Mouse (Mus musculus) kidney, postnatal 0 days (tissue): Measurements from ENCODE around the gene Olfr726. TPM values are rescaled to one million over a fixed set of nuclear protein-coding genes. Genes with fewer than 3 reads are reported as not detected.

Experiments used
- ATAC-seq: fragments of 200-750 bp; cut with Nextera tagmentation; replicated peaks from 2 replicates; pipeline ENCODE4 v1.8.0; 2017; ENCODE audit warnings: low read depth, moderate number of reproducible peaks, moderate TSS enrichment, moderate library complexity; ENCODE audit not compliant: low FRiP score
- DNase-seq: peaks from one replicate; pipeline ENCODE4 v3.0.0-alpha.2; 2016; ENCODE audit warnings: low spot score
- H3K27ac ChIP-seq: fragments of 300-500 bp; sonication (generic); 2 replicates; pipeline ENCODE4 v1.5.1; 2014; ENCODE audit warnings: mild to moderate bottlenecking
- H3K27me3 ChIP-seq: fragments of 300-500 bp; sonication (generic); 2 replicates; pipeline ENCODE4 v1.6.1; 2014; ENCODE audit warnings: low read length, mixed read lengths; ENCODE audit not compliant: insufficient read depth
- H3K36me3 ChIP-seq: fragments of 300-500 bp; sonication (generic); 2 replicates; pipeline ENCODE4 v1.6.1; 2014; ENCODE audit warnings: low read length, mixed read lengths; ENCODE audit not compliant: insufficient read depth
- H3K4me1 ChIP-seq: fragments of 300-500 bp; sonication (generic); replicated peaks from 2 replicates; pipeline ENCODE4 v1.6.1; 2014; ENCODE audit warnings: antibody characterized with exemption, low read length, mixed read lengths; ENCODE audit not compliant: insufficient read depth
- H3K4me2 ChIP-seq: fragments of 300-500 bp; sonication (generic); 2 replicates; pipeline ENCODE4 v1.6.1; 2014; ENCODE audit warnings: mild to moderate bottlenecking, low read length, moderate library complexity, mixed read lengths
- H3K4me3 ChIP-seq: fragments of 300-500 bp; sonication (generic); replicated peaks from 2 replicates; pipeline ENCODE4 v1.5.1; 2014; ENCODE audit warnings: low read depth, low read length
- H3K9ac ChIP-seq: fragments of 300-500 bp; sonication (generic); 2 replicates; pipeline ENCODE4 v1.6.1; 2014; ENCODE audit warnings: low read depth, low read length
- H3K9me3 ChIP-seq: fragments of 300-500 bp; sonication (generic); replicated peaks from 2 replicates; pipeline ENCODE4 v1.6.1; 2016; ENCODE audit warnings: low read length, inconsistent platforms, mixed read lengths
- CTCF ChIP-seq: IDR thresholded peaks from 2 replicates; pipeline ENCODE4 v1.5.1; 2016; ENCODE audit warnings: antibody characterized with exemption, low read depth, mild to moderate bottlenecking, moderate library complexity
- WGBS: fragments of 180-500 bp; shearing (Covaris S2); extraction: QIAGEN DNeasy Blood & Tissue Kit; methylation state at CpG from one replicate; pipeline ENCODE4 v1.1.7; 2014; 5-methylcytosine and 5-hydroxymethylcytosine counted together
- polyA plus RNA-seq: library from polyadenylated mRNA; unstranded; fragments of >200 nt; fragmentation: Nextera tagmentation; extraction: Ambion mirVana; gene quantifications from 2 replicates; pipeline ENCODE4 v1.2.1, GENCODE M21; 2015

Olfr726 gene
- polyA plus RNA-seq: not detected in 2 replicates

GRCm38 (mm10) chr14:50090853-50091252 lies at the start of gene Olfr726:
Gene Olfr726, minus strand, starts transcription at chr14:50090953.
- TF ChIP-seq CTCF: no peak
- no peak for ATAC-seq
- Histone ChIP-seq H3K9ac (no peak within 1 kb of the TSS), H3K27me3 (no peaks in the 10 kb centered on the region), H3K4me2 (no peak within 1 kb of the TSS), H3K27ac (no peak within 1 kb of the TSS), H3K4me1 (no peaks in the 10 kb centered on the region), H3K36me3 (no peaks in the 10 kb centered on the region), H3K9me3 (no peaks in the 10 kb centered on the region), H3K4me3 (no peak within 1 kb of the TSS)
- 79% methylated on average over 1 of the region's 1 CpGs for WGBS
- DNase-seq: no peak

- Histone ChIP-seq H3K4me2 (no peak within 1 kb of the TSS), H3K27ac (no peak within 1 kb of the TSS), H3K36me3 (no peaks in the 10 kb centered on the region), H3K27me3 (no peaks in the 10 kb centered on the region), H3K9me3 (no peaks in the 10 kb centered on the region), H3K9ac (no peak within 1 kb of the TSS), H3K4me3 (no peak within 1 kb of the TSS), H3K4me1 (no peaks in the 10 kb centered on the region)
- TF ChIP-seq CTCF: no peak
- ATAC-seq: no peak
- DNase-seq: no peak
- WGBS: 94% methylated on average over 1 of the region's 1 CpGs
Measured at GRCm38 (mm10) chr14:50122886-50123285, 32.1 kb upstream of the Olfr726 start, which contains the start of gene Olfr727. Gene Olfr727, plus strand, starts transcription at chr14:50123186.

- H3K9ac ChIP-seq: no peak overlapping the region
- no peaks in the 10 kb centered on the region for H3K4me1 ChIP-seq
- peak overlapping the region; percentile 58 for H3K4me3 ChIP-seq
- H3K27me3 ChIP-seq: no peaks in the 10 kb centered on the region
- peak overlapping the region; percentile 96 for H3K4me2 ChIP-seq
- no peaks in the 10 kb centered on the region for H3K9me3 ChIP-seq
- H3K36me3 ChIP-seq: no peaks in the 10 kb centered on the region
- DNase-seq (no peak), ATAC-seq (peak; percentile 14; the same call in 1 of the 2 replicates)
- no peak overlapping the region for H3K27ac ChIP-seq
- 2% methylated on average over 4 of the region's 4 CpGs for WGBS
- TF ChIP-seq CTCF: no peak
Measured at GRCm38 (mm10) chr14:50062733-50063104, 28.0 kb downstream of the Olfr726 start.

- Histone ChIP-seq H3K4me2 (peak overlapping the region; percentile 96), H3K4me1 (no peaks in the 10 kb centered on the region), H3K27me3 (no peaks in the 10 kb centered on the region), H3K4me3 (peak overlapping the region; percentile 58), H3K36me3 (no peaks in the 10 kb centered on the region), H3K9me3 (no peaks in the 10 kb centered on the region), H3K27ac (peak overlapping the region; percentile 71; the same call in 1 of the 2 replicates), H3K9ac (peak overlapping the region; percentile 53)
- peak; percentile 70; the same call in 1 of the 2 replicates for TF ChIP-seq CTCF
- DNase-seq: peak; percentile 87
- ATAC-seq: peak; percentile 96
- 4% methylated on average over 52 of the region's 52 CpGs for WGBS
Measured at GRCm38 (mm10) chr14:50061955-50062732, 28.6 kb downstream of the Olfr726 start.

GRCm38 (mm10) chr14:50061590-50061954 lies 29.2 kb downstream of the Olfr726 start:
- DNase-seq (no peak), ATAC-seq (0 out of 2 replicates have a peak, but pooled peaks have one; percentile 13)
- no peak for TF ChIP-seq CTCF
- Histone ChIP-seq H3K9me3 (no peaks in the 10 kb centered on the region), H3K9ac (peak overlapping the region; percentile 53), H3K4me2 (peak overlapping the region; percentile 96), H3K36me3 (no peaks in the 10 kb centered on the region), H3K27ac (0 out of 2 replicates have a peak overlapping the region, but pooled peaks have one; percentile 71), H3K27me3 (no peaks in the 10 kb centered on the region), H3K4me3 (peak overlapping the region; percentile 58), H3K4me1 (no peaks in the 10 kb centered on the region)
- 2% methylated on average over 13 of the region's 13 CpGs for WGBS

GRCm38 (mm10) chr14:50061179-50061578 lies 29.6 kb downstream of the Olfr726 start:
- Histone ChIP-seq H3K9me3 (no peaks in the 10 kb centered on the region), H3K27ac (no peak overlapping the region), H3K4me1 (no peaks in the 10 kb centered on the region), H3K27me3 (no peaks in the 10 kb centered on the region), H3K4me3 (peak overlapping the region; percentile 58), H3K4me2 (peak overlapping the region; percentile 96), H3K9ac (no peak overlapping the region; the same call in 1 of the 2 replicates), H3K36me3 (no peaks in the 10 kb centered on the region)
- no peak for ATAC-seq
- DNase-seq: no peak
- TF ChIP-seq CTCF: no peak
- 13% methylated on average over 11 of the region's 11 CpGs for WGBS
